Mouse (Mus musculus): ENCODE results near the gene Impg1.

GRCm38 (mm10) chr9:80333466-80333865 is 131.8 kb downstream of the Impg1 start:
- no peak for TF ChIP-seq POLR2A (IDR thresholded peaks at IDR 0.05; ENCODE audit: borderline replicate concordance, control insufficient read depth, low read depth, low read length)
- TF ChIP-seq CTCF (IDR thresholded peaks at IDR 0.05; ENCODE audit: control insufficient read depth, insufficient read depth, low read length): no peak

Measured in bone marrow, adult 2 months (tissue).